Mouse (Mus musculus): Measurements from ENCODE around the gene Sdhd. TPM values are rescaled to one million over a fixed set of nuclear protein-coding genes. Genes with fewer than 3 reads are reported as not detected.
"Not testable (repeated sequence)": the region's sequence is repeated elsewhere in the genome, so short reads cannot be mapped to it uniquely, and the experiment has no call there.

Gene Sdhd
- polyA plus RNA-seq (2014; fragmentation: Nextera tagmentation; extraction: Ambion mirVana): 407 and 414 TPM in 2 replicates

GRCm38 (mm10) chr9:50603189-50603997, at the start of gene Sdhd, which contains the start of gene Timm8b:
Gene Sdhd, minus strand, starts transcription at chr9:50603812.
Gene Timm8b, plus strand, starts transcription at chr9:50603910.
- no peaks in the 10 kb centered on the region for H3K27me3 ChIP-seq (replicated peaks; ENCODE audit: control insufficient read depth, insufficient read depth, low read length)
- peak within 1 kb of the TSS; percentile 79 for H3K9ac ChIP-seq (ENCODE audit: low read length)
- H3K27ac ChIP-seq (ENCODE audit: low read depth): peak within 1 kb of the TSS; percentile 81
- peak; percentile 92 for DNase-seq (ENCODE audit: low spot score)
- peak; percentile 94 for ATAC-seq (replicated peaks; ENCODE audit: low FRiP score, low TSS enrichment, low read depth)
- peaks cover 54% of the 10 kb centered on the region for H3K36me3 ChIP-seq (ENCODE audit: control insufficient read depth, insufficient read depth, low read length)
- no peaks in the 10 kb centered on the region for H3K9me3 ChIP-seq (ENCODE audit: control insufficient read depth, low read length)
- peak within 1 kb of the TSS; percentile 79 for H3K4me2 ChIP-seq (ENCODE audit: low read length)
- under 1% methylated on average over 48 of the region's 48 CpGs for WGBS
- peaks cover 8% of the 10 kb centered on the region; the same call in 1 of the 2 replicates for H3K4me1 ChIP-seq (replicated peaks; ENCODE audit: control insufficient read depth, insufficient read depth, low read length)
- peak within 1 kb of the TSS; percentile 79 for H3K4me3 ChIP-seq (ENCODE audit: low read depth, low read length)

- Histone ChIP-seq H3K27ac (ENCODE audit: low read depth) (no peak overlapping the region), H3K9ac (ENCODE audit: low read length) (no peak overlapping the region), H3K9me3 (ENCODE audit: control insufficient read depth, low read length) (no peaks in the 10 kb centered on the region), H3K4me2 (ENCODE audit: low read length) (no peak overlapping the region), H3K36me3 (ENCODE audit: control insufficient read depth, insufficient read depth, low read length) (peaks cover 83% of the 10 kb centered on the region), H3K27me3 (replicated peaks; ENCODE audit: control insufficient read depth, insufficient read depth, low read length) (no peaks in the 10 kb centered on the region), H3K4me1 (replicated peaks; ENCODE audit: control insufficient read depth, insufficient read depth, low read length) (no peaks in the 10 kb centered on the region), H3K4me3 (ENCODE audit: low read depth, low read length) (no peak overlapping the region)
- WGBS: 94% methylated on average over 10 of the region's 10 CpGs
- no peak for ATAC-seq (replicated peaks; ENCODE audit: low FRiP score, low TSS enrichment, low read depth)
- DNase-seq (ENCODE audit: low spot score): no peak
Measured at GRCm38 (mm10) chr9:50650503-50650902, 46.9 kb upstream of the Sdhd start.

GRCm38 (mm10) chr9:50646826-50647370, 43.3 kb upstream of the Sdhd start:
- Histone ChIP-seq H3K4me3 (ENCODE audit: low read depth, low read length) (no peak overlapping the region), H3K9me3 (ENCODE audit: control insufficient read depth, low read length) (no peaks in the 10 kb centered on the region), H3K4me1 (replicated peaks; ENCODE audit: control insufficient read depth, insufficient read depth, low read length) (no peaks in the 10 kb centered on the region), H3K4me2 (ENCODE audit: low read length) (no peak overlapping the region), H3K36me3 (ENCODE audit: control insufficient read depth, insufficient read depth, low read length) (peaks cover 97% of the 10 kb centered on the region), H3K27ac (ENCODE audit: low read depth) (no peak overlapping the region), H3K9ac (ENCODE audit: low read length) (no peak overlapping the region), H3K27me3 (replicated peaks; ENCODE audit: control insufficient read depth, insufficient read depth, low read length) (no peaks in the 10 kb centered on the region)
- no peak for DNase-seq (ENCODE audit: low spot score)
- no peak for ATAC-seq (replicated peaks; ENCODE audit: low FRiP score, low TSS enrichment, low read depth)
- WGBS: 79% methylated on average over 10 of the region's 10 CpGs

- no peaks in the 10 kb centered on the region for H3K9me3 ChIP-seq (ENCODE audit: control insufficient read depth, low read length)
- H3K4me2 ChIP-seq (ENCODE audit: low read length): no peak overlapping the region
- ATAC-seq (replicated peaks; ENCODE audit: low FRiP score, low TSS enrichment, low read depth) (no peak), DNase-seq (ENCODE audit: low spot score) (no peak)
- peaks cover 53% of the 10 kb centered on the region for H3K36me3 ChIP-seq (ENCODE audit: control insufficient read depth, insufficient read depth, low read length)
- H3K27me3 ChIP-seq (replicated peaks; ENCODE audit: control insufficient read depth, insufficient read depth, low read length): no peaks in the 10 kb centered on the region
- H3K4me1 ChIP-seq (replicated peaks; ENCODE audit: control insufficient read depth, insufficient read depth, low read length): no peaks in the 10 kb centered on the region
- H3K27ac ChIP-seq (ENCODE audit: low read depth): no peak overlapping the region
- no peak overlapping the region for H3K9ac ChIP-seq (ENCODE audit: low read length)
- 94% methylated on average over 11 of the region's 11 CpGs for WGBS
- H3K4me3 ChIP-seq (ENCODE audit: low read depth, low read length): no peak overlapping the region
Measured at GRCm38 (mm10) chr9:50634270-50634669, 30.7 kb upstream of the Sdhd start.

- Histone ChIP-seq H3K9ac (ENCODE audit: low read length) (no peak overlapping the region), H3K4me3 (ENCODE audit: low read depth, low read length) (no peak overlapping the region), H3K9me3 (ENCODE audit: control insufficient read depth, low read length) (no peaks in the 10 kb centered on the region), H3K36me3 (ENCODE audit: control insufficient read depth, insufficient read depth, low read length) (peaks cover 44% of the 10 kb centered on the region), H3K4me2 (ENCODE audit: low read length) (no peak overlapping the region), H3K27ac (ENCODE audit: low read depth) (no peak overlapping the region), H3K27me3 (replicated peaks; ENCODE audit: control insufficient read depth, insufficient read depth, low read length) (no peaks in the 10 kb centered on the region), H3K4me1 (replicated peaks; ENCODE audit: control insufficient read depth, insufficient read depth, low read length) (no peaks in the 10 kb centered on the region)
- no peak for ATAC-seq (replicated peaks; ENCODE audit: low FRiP score, low TSS enrichment, low read depth)
- no peak for DNase-seq (ENCODE audit: low spot score)
- WGBS: 62% methylated on average over 2 of the region's 2 CpGs
Measured at GRCm38 (mm10) chr9:50633059-50633458, 29.4 kb upstream of the Sdhd start.

- Histone ChIP-seq H3K27me3 (replicated peaks; ENCODE audit: control insufficient read depth, insufficient read depth, low read length) (no peaks in the 10 kb centered on the region), H3K4me1 (replicated peaks; ENCODE audit: control insufficient read depth, insufficient read depth, low read length) (no peaks in the 10 kb centered on the region), H3K9ac (ENCODE audit: low read length) (no peak overlapping the region), H3K4me3 (ENCODE audit: low read depth, low read length) (no peak overlapping the region), H3K9me3 (ENCODE audit: control insufficient read depth, low read length) (no peaks in the 10 kb centered on the region), H3K4me2 (ENCODE audit: low read length) (no peak overlapping the region), H3K27ac (ENCODE audit: low read depth) (no peak overlapping the region), H3K36me3 (ENCODE audit: control insufficient read depth, insufficient read depth, low read length) (peaks cover 35% of the 10 kb centered on the region)
- WGBS: 85% methylated on average over 6 of the region's 6 CpGs
- peak; percentile 23; the same call in 1 of the 2 replicates for ATAC-seq (replicated peaks; ENCODE audit: low FRiP score, low TSS enrichment, low read depth)
- DNase-seq (ENCODE audit: low spot score): no peak
Measured at GRCm38 (mm10) chr9:50632016-50632688, 28.5 kb upstream of the Sdhd start.

- H3K9me3 ChIP-seq (ENCODE audit: control insufficient read depth, low read length); DNase-seq (ENCODE audit: low spot score); H3K4me2 ChIP-seq (ENCODE audit: low read length); ATAC-seq (replicated peaks; ENCODE audit: low FRiP score, low TSS enrichment, low read depth); H3K4me1 ChIP-seq (replicated peaks; ENCODE audit: control insufficient read depth, insufficient read depth, low read length); H3K9ac ChIP-seq (ENCODE audit: low read length); H3K27me3 ChIP-seq (replicated peaks; ENCODE audit: control insufficient read depth, insufficient read depth, low read length); H3K4me3 ChIP-seq (ENCODE audit: low read depth, low read length); H3K27ac ChIP-seq (ENCODE audit: low read depth): not testable (repeated sequence)
- WGBS: 93% methylated on average over 6 of the region's 8 CpGs
- peaks cover 24% of the 10 kb centered on the region for H3K36me3 ChIP-seq (ENCODE audit: control insufficient read depth, insufficient read depth, low read length)
Measured at GRCm38 (mm10) chr9:50630903-50631302, 27.3 kb upstream of the Sdhd start.

GRCm38 (mm10) chr9:50617794-50618330, 14.2 kb upstream of the Sdhd start:
- 63% methylated on average over 9 of the region's 9 CpGs for WGBS
- peak overlapping the region; percentile 80 for H3K4me2 ChIP-seq (ENCODE audit: low read length)
- peaks cover 29% of the 10 kb centered on the region for H3K36me3 ChIP-seq (ENCODE audit: control insufficient read depth, insufficient read depth, low read length)
- no peak overlapping the region for H3K9ac ChIP-seq (ENCODE audit: low read length)
- DNase-seq (ENCODE audit: low spot score): no peak
- H3K27me3 ChIP-seq (replicated peaks; ENCODE audit: control insufficient read depth, insufficient read depth, low read length): no peaks in the 10 kb centered on the region
- no peak for ATAC-seq (replicated peaks; ENCODE audit: low FRiP score, low TSS enrichment, low read depth)
- H3K27ac ChIP-seq (ENCODE audit: low read depth): no peak overlapping the region
- peak overlapping the region; percentile 99 for H3K4me3 ChIP-seq (ENCODE audit: low read depth, low read length)
- no peaks in the 10 kb centered on the region for H3K9me3 ChIP-seq (ENCODE audit: control insufficient read depth, low read length)
- H3K4me1 ChIP-seq (replicated peaks; ENCODE audit: control insufficient read depth, insufficient read depth, low read length): peaks cover 8% of the 10 kb centered on the region; the same call in 1 of the 2 replicates
